Mouse (Mus musculus): Measurements from ENCODE around the gene Aadacl4.
"Not testable (repeated sequence)": the region's sequence is repeated elsewhere in the genome, so short reads cannot be mapped to it uniquely, and the experiment has no call there.

Gene Aadacl4

GRCm38 (mm10) chr4:144613407-144613806 is at the start of gene Aadacl4:
Gene Aadacl4 (plus strand): TSS chr4:144613707.
- DNase-seq, result no peak

GRCm38 (mm10) chr4:144565034-144565433 is 48.5 kb upstream of the Aadacl4 start, which contains the start of gene Gm13124:
Gene Gm13124 (minus strand): TSS chr4:144565134.
- DNase-seq, result no peak

- no peak for DNase-seq
These were observed 45.8 kb upstream of the Aadacl4 start for GRCm38 (mm10) chr4:144567752-144568151.

- not testable (repeated sequence) for DNase-seq
These were observed 27.3 kb upstream of the Aadacl4 start for GRCm38 (mm10) chr4:144586207-144586606.

- DNase-seq, result no peak
These were observed 20.7 kb upstream of the Aadacl4 start for GRCm38 (mm10) chr4:144592790-144593189.

- no peak for DNase-seq
These were observed 1.1 kb downstream of the Aadacl4 start for GRCm38 (mm10) chr4:144614586-144614985.

- DNase-seq, result no peak
These were observed 24.8 kb downstream of the Aadacl4 start for GRCm38 (mm10) chr4:144638263-144638662.
